Comparison of ENCODE assay signal across 8 mouse cellular contexts in genomic region chr13:93062860-93063636, GRCm38 (mm10).
A peak's percentile ranks its signal among the peaks of the same experiment; 100 is the strongest.
DNase-seq lines count a peak whose midpoint lies in the region; ATAC-seq lines count a peak whose summit lies in the region.
"Had no signal": no experiment of that assay in that cellular context is flagged by ENCODE, and none has a peak within 500 bp of the region (broad histone marks: within the 10 kb centered on the region; RNA-seq: fewer than 3 reads in every experiment).

No protein-coding gene starts in this region.

- WGBS in heart, embryonic 14.5 days: 40% methylated on average over 13 of the region's 13 CpGs

- H3K27me3 ChIP-seq in heart, embryonic 14.5 days (ENCODE audit: control insufficient read depth, insufficient read depth, low read length): no peaks in the 10 kb centered on the region

- no peak overlapping the region for H3K27ac ChIP-seq in heart, embryonic 14.5 days (replicated peaks in 1 of 2; ENCODE audit: control insufficient read depth in 1 of 2, insufficient read depth in 1 of 2, low read depth in 2 of 2, low read length in 2 of 2)

- H3K36me3 ChIP-seq in heart, embryonic 14.5 days (ENCODE audit: control insufficient read depth, insufficient read depth, low read length): peaks cover 26% of the 10 kb centered on the region; the same call in 1 of the 2 replicates

- intact Hi-C loops in left cerebral cortex, postnatal 4 days (cut with DNase I): loop anchor here (10.0 kb wide), 1 partner anchor 308 kb away; no protein-coding TSS in a partner anchor

- peak; percentile 81 for ATAC-seq in heart, embryonic 14.5 days (ENCODE audit: insufficient number of reproducible peaks, insufficient read depth, low FRiP score, low read depth)

- H3K4me2 ChIP-seq in heart, embryonic 14.5 days (ENCODE audit: low read length): no peak overlapping the region

- no peak overlapping the region for H3K4me3 ChIP-seq in heart, embryonic 14.5 days (ENCODE audit: control insufficient read depth in 1 of 2, insufficient read depth in 1 of 2, low read depth in 1 of 2, low read length in 2 of 2)
- H3K4me3 ChIP-seq: myocyte had no signal

- H3K9me3 ChIP-seq in heart, embryonic 14.5 days (ENCODE audit: control insufficient read depth, low read length): no peaks in the 10 kb centered on the region

- peaks cover 0 to 3% of the 10 kb centered on the region in 2 experiments; a peak in 2 of 4 replicates for H3K4me1 ChIP-seq in heart, embryonic 14.5 days (ENCODE audit: control insufficient read depth in 2 of 2, insufficient read depth in 2 of 2, low read length in 2 of 2)

- no peak overlapping the region for H3K9ac ChIP-seq in heart, embryonic 14.5 days (ENCODE audit: low read length)

- peak; percentile 27 for DNase-seq in urinary bladder, adult 2 months (ENCODE audit: low spot score)
- no peak for DNase-seq in urinary bladder, postnatal 10 days (ENCODE audit: low spot score)
- peak; percentile 31 for DNase-seq in cerebellum, adult 9-11 months
- DNase-seq in left cerebral cortex, postnatal 4 days: peak; percentile 89
- DNase-seq in right cerebral cortex, adult 18-20 months: peak; percentile 47
- no peak for DNase-seq in spleen, postnatal 14 days (ENCODE audit: low spot score in 2 of 2)

Comparison
In these comparisons a context has a peak if more than half of its experiments do, and no peak if none do; other contexts are left out.
1. DNase-seq: peak in urinary bladder, adult 2 months (single experiment), cerebellum, adult 9-11 months (single experiment), left cerebral cortex, postnatal 4 days (single experiment) and right cerebral cortex, adult 18-20 months (single experiment); none in urinary bladder, postnatal 10 days (single experiment) and spleen, postnatal 14 days (0 of 2).